Mouse (Mus musculus) gastrocnemius, postnatal 14 days (tissue): Measurements from ENCODE around the gene Olfr814. TPM values are rescaled to one million over a fixed set of nuclear protein-coding genes. Genes with fewer than 3 reads are reported as not detected.
"Not testable (repeated sequence)": the region's sequence is repeated elsewhere in the genome, so short reads cannot be mapped to it uniquely, and the experiment has no call there.

ENCODE experiments used
- DNase-seq: peaks from one replicate; pipeline ENCODE4 v3.0.0; 2021; ENCODE audit warnings: mixed read lengths
- intact Hi-C: fragments of 180-260 bp; cut with DNase I; formaldehyde crosslinking; loops from one replicate; pipeline ENCODE4 v1.15.1; 2025; ENCODE audit warnings: low total_unique reads
- long read RNA-seq, 2 experiments: library from polyadenylated mRNA; stranded (forward); transcript quantifications; one replicate each; pipeline ENCODE4 v2.0.0; 2021
- total RNA-seq, 2 experiments: library from RNA; stranded (reverse); gene quantifications; 2 replicates each; pipeline ENCODE4 v1.2.3; 2021

The Olfr814 gene
- total RNA-seq, result not detected
- long read RNA-seq, experiment 1, result 0 reads
- long read RNA-seq, experiment 2, result 0 reads

GRCm38 (mm10) chr10:129879751-129880150, at the start of gene Olfr814:
Olfr814 (minus strand) TSS chr10:129879851.
- intact Hi-C loops, DNase-seq: not testable (repeated sequence)

DNA sequence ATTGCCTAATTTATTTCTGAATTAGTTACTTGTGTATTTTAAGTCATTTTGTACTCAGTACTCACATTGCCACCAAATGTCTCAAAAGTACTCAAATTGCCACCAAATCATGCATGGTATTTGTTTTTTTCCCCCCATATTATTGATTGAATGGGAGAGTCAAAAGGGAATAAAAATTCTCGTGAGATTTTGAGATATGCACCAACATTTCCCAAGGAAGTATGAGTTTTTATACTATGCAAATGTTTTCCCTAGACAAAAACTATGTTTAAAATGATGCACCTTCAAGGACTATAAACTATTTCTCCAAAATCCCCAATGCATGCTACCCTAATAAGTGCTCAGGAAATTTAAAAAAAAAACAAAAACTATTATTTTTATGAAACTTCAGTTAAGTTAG, 35.8 kb upstream of the Olfr814 start, which contains the start of gene Olfr816:
Gene Olfr816 (minus strand): TSS at position 101 of the 400 bp plus-strand sequence.
- intact Hi-C loops, result no loop called here
- no peak for DNase-seq

DNA sequence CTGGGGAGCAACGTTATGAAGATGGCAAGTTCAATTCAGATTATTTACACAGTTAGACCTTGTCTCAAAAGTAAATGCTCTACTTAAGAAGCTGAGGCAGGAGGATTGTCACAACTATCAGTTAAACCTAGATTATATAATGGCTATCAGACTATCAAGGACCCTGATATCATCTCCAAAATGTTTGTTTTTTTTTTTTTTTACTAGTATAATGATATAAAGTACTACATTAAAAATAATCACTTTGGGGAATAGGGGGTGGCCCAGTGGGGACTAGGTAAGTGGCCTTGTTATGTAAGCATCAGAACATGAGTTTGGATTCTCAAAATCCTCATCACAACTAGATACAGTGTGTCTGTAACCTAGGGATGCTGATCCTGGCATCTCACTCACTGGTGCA, 26.1 kb upstream of the Olfr814 start, which contains the start of gene Olfr815:
Gene Olfr815 (minus strand): TSS at position 101 of the 400 bp plus-strand sequence.
- DNase-seq, intact Hi-C loops: not testable (repeated sequence)

GRCm38 (mm10) chr10:129885934-129886333, 6.3 kb upstream of the Olfr814 start:
- intact Hi-C loops, result no loop called here
- no peak for DNase-seq

DNA sequence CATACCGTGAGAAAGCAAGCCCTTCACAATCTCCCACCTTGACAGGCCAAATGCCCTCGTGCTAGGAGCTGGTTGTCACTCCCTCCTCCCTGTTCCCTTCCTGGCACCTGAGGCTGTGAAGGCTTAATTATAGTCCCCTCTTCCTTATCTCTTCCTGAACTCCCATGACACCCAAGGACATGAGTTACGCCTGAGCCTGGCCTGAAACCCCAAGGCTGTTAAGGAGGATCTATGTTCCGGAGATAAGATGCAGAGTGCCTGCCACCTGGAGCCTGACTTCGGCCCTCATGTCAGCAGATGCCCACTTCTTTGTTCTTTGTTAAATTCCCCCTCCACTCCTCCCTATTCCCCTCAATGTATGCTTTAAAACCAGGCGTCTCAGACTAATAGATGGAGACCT, 5.8 kb upstream of the Olfr814 start:
- not testable (repeated sequence) for DNase-seq

DNA sequence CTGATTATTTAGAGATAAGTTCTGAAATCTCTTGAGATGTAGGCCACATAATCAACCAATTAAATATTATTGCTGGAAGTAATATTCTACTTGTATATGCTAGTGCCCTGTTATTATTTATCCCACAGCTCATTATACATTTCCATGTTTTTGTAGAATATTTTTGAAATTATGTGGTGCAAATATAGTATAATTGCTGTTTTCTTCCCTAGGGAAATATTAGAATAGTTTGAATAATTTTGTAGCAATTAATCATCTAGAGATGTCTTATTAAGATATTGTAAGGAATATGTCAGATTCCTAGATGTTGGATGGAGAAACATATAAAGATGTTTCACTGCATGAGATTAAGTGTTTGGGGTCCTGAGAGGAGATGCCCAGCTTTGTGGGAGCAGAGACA, 24.6 kb downstream of the Olfr814 start, which contains the start of gene Olfr813:
Gene Olfr813 (plus strand): TSS at position 301 of the 400 bp plus-strand sequence.
- intact Hi-C loops, result no loop called here
- DNase-seq, result no peak

More for the DNA sequence above, 5.8 kb upstream of the Olfr814 start:
- intact Hi-C loops, result not testable (repeated sequence)

GRCm38 (mm10) chr10:129847343-129847742, 32.3 kb downstream of the Olfr814 start:
- intact Hi-C loops, result no loop called here
- no peak for DNase-seq

GRCm38 (mm10) chr10:129845994-129846393, 33.7 kb downstream of the Olfr814 start, which contains the start of gene Olfr812:
Olfr812 (minus strand) TSS chr10:129846094.
- no peak for DNase-seq
- intact Hi-C loops, result no loop called here

Other genes starting within 250 kb of the Olfr814 start
- gene Olfr799, start 242.4 kb downstream of the Olfr814 start, total RNA-seq, result not detected
- gene Olfr800, start 222.2 kb downstream of the Olfr814 start, total RNA-seq, result not detected
- gene Olfr801, start 206.0 kb downstream of the Olfr814 start, total RNA-seq, result not detected
- gene Olfr802, start 191.7 kb downstream of the Olfr814 start, total RNA-seq, result not detected
- not detected for gene Olfr803, start 185.6 kb downstream of the Olfr814 start, total RNA-seq
- not detected for gene Olfr804, start 176.6 kb downstream of the Olfr814 start, total RNA-seq
- gene Olfr805, start 150.5 kb downstream of the Olfr814 start, total RNA-seq, result not detected
- not detected for gene Olfr806, start 137.9 kb downstream of the Olfr814 start, total RNA-seq
- gene Olfr807, start 122.1 kb downstream of the Olfr814 start, total RNA-seq, result not detected
- not detected for gene Olfr808, start 114.4 kb downstream of the Olfr814 start, total RNA-seq
- not detected for gene Olfr809, start 105.2 kb downstream of the Olfr814 start, total RNA-seq
- not detected for gene Olfr810, start 84.9 kb downstream of the Olfr814 start, total RNA-seq
- not detected for gene Olfr811, start 75.5 kb downstream of the Olfr814 start, total RNA-seq
- not detected for gene Olfr812, start 33.8 kb downstream of the Olfr814 start, total RNA-seq
- gene Olfr813, start 24.5 kb downstream of the Olfr814 start, total RNA-seq, result not detected
- not detected for gene Olfr815, start 26.0 kb upstream of the Olfr814 start, total RNA-seq
- not detected for gene Olfr816, start 35.7 kb upstream of the Olfr814 start, total RNA-seq
- not detected for gene Olfr818, start 69.2 kb upstream of the Olfr814 start, total RNA-seq
- gene Olfr819, start 87.4 kb upstream of the Olfr814 start, total RNA-seq, result not detected
- gene Olfr247, start 96.3 kb upstream of the Olfr814 start, total RNA-seq, result not detected
- not detected for gene Gm10310, start 105.2 kb upstream of the Olfr814 start, total RNA-seq
- gene Olfr820, start 132.8 kb upstream of the Olfr814 start, total RNA-seq, result not detected
- gene Olfr821, start 150.5 kb upstream of the Olfr814 start, total RNA-seq, result not detected
- gene Olfr822, start 191.4 kb upstream of the Olfr814 start, total RNA-seq, result not detected
- gene Olfr823, start 235.5 kb upstream of the Olfr814 start, total RNA-seq, result not detected